Mouse (Mus musculus): ENCODE data around the gene Hamp. TPM values are rescaled to one million over a fixed set of nuclear protein-coding genes. Genes with fewer than 3 reads are reported as not detected.

Gene Hamp
- total RNA-seq (2017), result not detected in 2 replicates

- no peak for ATAC-seq (ENCODE audit: extremely low read depth, insufficient number of reproducible peaks, low FRiP score, poor library complexity, severe bottlenecking)
Observed at GRCm38 (mm10) chr7:30943909-30944635, at the start of gene Hamp. TSS of gene Hamp (minus strand) at chr7:30944032.

DNA sequence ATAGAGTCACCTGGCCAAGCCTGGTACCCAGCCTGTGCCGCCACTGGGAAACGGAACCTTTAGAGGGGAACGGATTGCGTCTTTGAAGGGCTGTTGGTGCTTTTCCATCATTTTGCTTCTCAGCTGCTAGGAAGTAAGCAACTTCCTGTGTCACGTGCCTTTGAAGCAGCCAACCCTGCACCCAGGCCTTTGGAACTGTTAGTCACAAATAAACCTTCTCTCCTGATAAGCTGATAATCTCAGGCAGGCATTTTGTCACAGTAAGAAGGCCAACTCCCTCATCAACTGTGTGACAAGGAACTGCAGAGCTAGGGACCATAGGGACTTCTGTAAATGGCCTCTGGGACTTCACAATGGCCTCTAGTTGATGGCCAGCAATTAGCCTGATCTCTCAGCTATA lies 48.3 kb upstream of the Hamp start:
- ATAC-seq (ENCODE audit: extremely low read depth, insufficient number of reproducible peaks, low FRiP score, poor library complexity, severe bottlenecking), result no peak

DNA sequence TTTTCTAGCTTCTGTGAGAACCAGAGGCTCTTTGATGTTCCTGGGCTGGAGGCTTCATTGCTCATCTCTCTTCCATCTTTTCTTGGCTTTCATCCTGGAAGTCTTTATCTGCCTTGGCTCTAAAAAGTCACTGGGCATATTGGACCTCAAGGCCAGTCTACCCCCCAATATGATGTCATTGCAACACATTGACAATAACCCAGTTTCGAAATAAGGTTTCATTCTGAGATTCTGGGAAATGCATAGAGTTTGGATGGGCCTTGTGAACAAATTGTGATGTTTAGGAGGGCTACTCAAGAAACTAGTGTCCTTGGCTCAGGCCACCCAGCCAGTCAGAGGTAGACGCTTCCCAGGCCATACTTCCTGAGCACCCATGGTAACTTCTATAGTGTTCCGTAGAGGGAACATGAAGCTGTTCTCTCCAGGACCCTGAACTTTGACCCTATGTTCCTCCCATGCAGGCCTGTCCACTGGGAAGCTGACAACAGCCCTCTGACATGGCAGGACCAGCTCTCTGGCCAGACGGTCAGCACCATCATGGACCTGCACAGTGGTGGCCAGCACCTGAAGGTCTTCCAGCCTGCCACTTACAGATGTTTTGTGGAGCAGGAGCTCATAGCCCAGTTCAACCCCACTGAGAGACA lies 44.8 kb upstream of the Hamp start:
- no peak for ATAC-seq (ENCODE audit: extremely low read depth, insufficient number of reproducible peaks, low FRiP score, poor library complexity, severe bottlenecking)

DNA sequence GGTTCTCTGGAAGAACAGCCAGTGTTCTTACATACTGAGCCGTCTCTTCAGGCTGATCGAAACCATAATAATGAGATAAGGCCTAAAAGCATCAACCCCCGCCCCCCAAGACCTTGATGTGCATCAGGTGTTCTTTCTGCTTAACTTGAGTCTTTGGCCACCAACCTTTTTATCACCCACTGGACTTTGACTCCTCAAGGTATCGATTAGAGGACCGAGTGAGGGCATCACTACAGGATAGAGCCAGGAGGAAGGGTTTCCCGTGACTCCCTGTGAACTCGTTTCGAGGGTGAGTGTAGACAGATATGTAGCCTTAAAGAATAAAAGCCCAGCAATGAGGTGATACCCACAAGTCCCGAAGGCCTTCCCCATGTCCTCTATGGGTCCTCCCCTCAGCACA lies 41.5 kb upstream of the Hamp start:
- no peak for ATAC-seq (ENCODE audit: extremely low read depth, insufficient number of reproducible peaks, low FRiP score, poor library complexity, severe bottlenecking)

DNA sequence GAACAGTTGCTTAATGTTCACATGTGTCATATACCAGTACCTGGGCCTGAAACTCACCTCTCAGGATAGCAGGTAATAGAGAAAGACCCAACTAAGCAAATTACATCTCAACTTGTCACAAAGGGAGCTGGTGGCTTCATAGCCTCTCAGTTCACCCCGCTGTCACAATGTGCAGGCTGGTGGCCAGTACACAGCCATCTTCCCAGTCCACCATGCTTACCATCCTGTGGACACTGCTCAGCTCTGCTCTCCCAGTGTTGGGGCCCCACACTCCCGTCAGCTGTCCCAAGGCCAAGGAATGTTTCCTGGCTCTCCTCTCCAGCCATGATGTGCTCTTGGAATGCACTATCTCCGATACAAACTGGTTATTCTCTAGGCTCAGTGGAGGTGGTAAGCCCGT lies 37.9 kb upstream of the Hamp start:
- ATAC-seq (ENCODE audit: extremely low read depth, insufficient number of reproducible peaks, low FRiP score, poor library complexity, severe bottlenecking), result no peak

DNA sequence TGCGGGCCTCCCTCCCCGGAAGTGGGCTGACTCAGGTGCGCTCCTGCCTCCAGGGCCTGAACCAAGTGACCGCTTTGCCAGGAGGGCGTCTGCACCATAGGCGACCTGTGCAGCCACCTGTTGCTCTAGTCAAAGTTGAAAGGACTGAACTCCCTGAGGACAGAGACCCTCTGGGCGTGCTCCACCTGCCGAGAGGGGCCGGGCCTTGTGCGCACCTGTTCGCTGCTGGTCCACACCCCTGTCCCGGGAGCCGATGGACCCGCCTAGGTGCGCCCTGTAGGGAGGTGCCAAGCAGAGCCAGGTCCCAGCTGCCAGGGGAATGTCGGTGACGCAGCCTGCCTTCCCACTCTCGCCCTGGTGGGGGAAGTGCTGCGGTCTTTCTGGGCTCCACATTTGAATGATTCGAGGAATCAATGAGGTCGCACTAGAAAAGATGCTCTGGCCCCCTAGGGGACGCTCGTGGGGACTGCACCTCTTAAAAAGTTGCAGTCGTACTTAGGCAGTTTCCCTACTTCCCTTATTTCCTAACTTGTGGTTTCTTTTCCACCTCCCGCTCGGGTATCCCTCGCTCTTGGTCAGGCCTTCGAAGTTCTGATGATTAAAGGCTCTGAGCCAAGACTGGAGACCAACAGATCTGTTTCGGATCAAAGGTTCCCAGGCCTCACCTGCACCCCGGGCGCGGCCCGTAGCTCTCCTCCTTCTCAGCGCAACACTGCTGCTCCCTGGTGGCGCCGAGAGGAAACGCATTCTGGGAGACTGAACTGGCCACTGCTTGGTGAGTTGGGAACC lies 29.9 kb upstream of the Hamp start, which contains the start of gene Fam187b:
Fam187b (plus strand) TSS at position 290 of the 789 bp plus-strand sequence.
- peak; percentile 85 for ATAC-seq (ENCODE audit: extremely low read depth, insufficient number of reproducible peaks, low FRiP score, poor library complexity, severe bottlenecking)

DNA sequence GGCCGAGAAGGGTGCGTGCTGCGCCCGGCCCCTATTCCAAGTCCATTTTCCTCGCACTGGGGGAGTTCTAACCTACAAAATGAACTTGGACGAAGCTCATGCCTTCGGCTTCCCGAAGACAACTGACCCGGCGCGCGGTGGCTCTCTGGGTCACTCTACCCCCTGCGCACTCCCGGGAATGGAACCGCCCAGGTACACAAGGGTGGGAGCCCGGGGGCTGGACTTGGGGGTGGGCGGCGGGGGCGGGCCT lies 29.3 kb upstream of the Hamp start, which contains the start of gene Lsr:
Lsr (minus strand) TSS at position 214 of the 250 bp plus-strand sequence.
- no peak for ATAC-seq (ENCODE audit: extremely low read depth, insufficient number of reproducible peaks, low FRiP score, poor library complexity, severe bottlenecking)

GRCm38 (mm10) chr7:30972426-30973250 lies 28.8 kb upstream of the Hamp start:
- no peak for ATAC-seq (ENCODE audit: extremely low read depth, insufficient number of reproducible peaks, low FRiP score, poor library complexity, severe bottlenecking)

- no peak for ATAC-seq (ENCODE audit: extremely low read depth, insufficient number of reproducible peaks, low FRiP score, poor library complexity, severe bottlenecking)
Observed at GRCm38 (mm10) chr7:30971901-30972300, 28.1 kb upstream of the Hamp start.

DNA sequence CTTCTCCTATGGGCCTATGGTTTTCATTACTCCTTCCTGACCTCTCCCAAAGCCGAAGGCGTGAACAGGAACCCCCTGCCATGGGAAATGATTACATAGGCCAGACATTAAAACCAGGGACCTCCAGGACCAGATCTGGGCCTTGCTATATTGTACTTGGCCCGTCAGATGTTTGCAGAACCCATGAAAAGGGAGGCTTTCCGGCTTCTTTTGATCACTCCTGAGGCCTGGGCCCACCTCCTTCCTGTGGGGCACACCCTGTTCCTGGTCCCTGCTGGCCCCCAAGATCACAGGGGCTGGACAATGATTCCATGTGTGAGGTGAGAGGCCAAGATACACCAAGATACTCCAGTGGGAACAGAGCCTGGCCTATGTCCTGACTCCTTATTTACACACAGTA lies 25.3 kb upstream of the Hamp start:
- no peak for ATAC-seq (ENCODE audit: extremely low read depth, insufficient number of reproducible peaks, low FRiP score, poor library complexity, severe bottlenecking)

DNA sequence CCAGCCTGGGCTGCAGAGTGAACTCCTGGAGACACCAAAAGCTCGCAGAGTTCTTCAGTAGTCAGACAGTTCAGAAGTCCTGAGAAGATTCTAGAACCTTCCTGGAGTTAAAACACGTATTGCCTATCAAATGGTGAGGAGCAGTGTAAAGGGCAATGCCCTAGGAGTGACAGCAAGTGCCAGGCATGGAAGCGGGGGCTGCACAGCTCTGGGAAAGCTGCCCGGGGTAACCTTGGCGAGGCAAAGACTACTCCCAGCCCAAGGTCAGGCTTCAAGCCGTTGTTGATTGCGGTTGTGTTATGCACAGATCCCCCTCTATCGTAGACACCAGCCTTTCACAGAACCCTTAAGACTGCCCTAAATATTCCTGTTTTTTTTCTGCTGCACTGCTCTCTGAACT lies 24.8 kb upstream of the Hamp start:
- no peak for ATAC-seq (ENCODE audit: extremely low read depth, insufficient number of reproducible peaks, low FRiP score, poor library complexity, severe bottlenecking)

DNA sequence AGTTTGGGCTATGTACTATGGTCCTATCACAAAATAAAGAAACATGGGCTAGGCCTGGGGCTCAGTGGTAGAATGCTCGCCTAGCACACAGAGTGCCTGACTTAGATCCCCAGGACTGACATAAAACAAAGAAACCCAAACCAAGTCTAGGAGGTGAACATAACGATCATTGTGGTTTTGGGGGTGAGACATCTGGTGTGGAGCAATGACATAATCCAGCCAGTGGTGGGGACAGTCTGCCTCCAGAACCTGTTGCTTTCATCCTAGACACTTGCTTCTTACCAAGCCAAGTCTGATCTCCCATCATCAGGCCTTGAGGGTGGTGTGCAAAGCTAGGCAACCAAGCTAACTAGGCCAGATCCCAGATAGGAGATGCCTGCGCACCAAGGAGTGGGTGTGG lies 22.8 kb upstream of the Hamp start:
- ATAC-seq (ENCODE audit: extremely low read depth, insufficient number of reproducible peaks, low FRiP score, poor library complexity, severe bottlenecking), result no peak

DNA sequence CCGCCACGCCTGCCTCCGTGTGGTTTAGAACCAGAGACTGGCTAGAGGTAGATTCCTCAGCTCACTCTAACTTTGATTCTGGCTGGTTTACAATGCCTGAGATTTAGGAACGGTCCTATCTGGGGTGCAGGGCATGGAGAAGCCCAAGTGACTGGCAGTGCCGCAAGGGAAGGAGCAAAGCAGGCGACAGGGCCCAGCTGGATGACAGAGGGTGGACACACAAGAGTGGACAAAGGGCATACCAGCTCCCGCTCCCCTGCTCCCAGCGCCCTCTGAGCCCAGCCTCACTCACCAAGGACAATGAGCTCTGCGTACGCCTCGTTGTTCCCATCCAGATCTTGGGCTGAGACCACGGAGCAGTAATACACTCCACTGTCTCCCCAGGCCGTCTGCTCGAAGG lies 21.8 kb upstream of the Hamp start:
- ATAC-seq (ENCODE audit: extremely low read depth, insufficient number of reproducible peaks, low FRiP score, poor library complexity, severe bottlenecking), result no peak

GRCm38 (mm10) chr7:30964366-30964765 lies 20.5 kb upstream of the Hamp start:
- no peak for ATAC-seq (ENCODE audit: extremely low read depth, insufficient number of reproducible peaks, low FRiP score, poor library complexity, severe bottlenecking)

DNA sequence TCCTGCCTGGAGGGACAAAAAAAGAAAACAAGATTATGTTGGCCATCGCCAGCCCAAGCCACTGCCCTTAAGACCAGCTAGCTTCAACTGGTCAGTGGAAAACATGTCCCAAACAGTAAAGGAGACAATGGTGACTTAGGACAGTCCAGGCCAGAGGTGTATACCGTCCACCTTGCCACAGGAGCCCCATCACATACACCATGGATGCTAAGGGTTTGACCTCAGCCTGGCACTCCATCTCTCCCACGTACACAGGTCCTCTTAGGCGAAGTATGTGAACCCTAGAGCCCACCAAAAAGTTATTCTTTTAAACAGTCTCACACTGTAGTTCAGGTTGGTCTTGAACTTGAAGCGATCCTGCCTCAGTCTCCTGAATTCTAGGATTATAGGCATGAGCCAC lies 19.0 kb upstream of the Hamp start:
- no peak for ATAC-seq (ENCODE audit: extremely low read depth, insufficient number of reproducible peaks, low FRiP score, poor library complexity, severe bottlenecking)

DNA sequence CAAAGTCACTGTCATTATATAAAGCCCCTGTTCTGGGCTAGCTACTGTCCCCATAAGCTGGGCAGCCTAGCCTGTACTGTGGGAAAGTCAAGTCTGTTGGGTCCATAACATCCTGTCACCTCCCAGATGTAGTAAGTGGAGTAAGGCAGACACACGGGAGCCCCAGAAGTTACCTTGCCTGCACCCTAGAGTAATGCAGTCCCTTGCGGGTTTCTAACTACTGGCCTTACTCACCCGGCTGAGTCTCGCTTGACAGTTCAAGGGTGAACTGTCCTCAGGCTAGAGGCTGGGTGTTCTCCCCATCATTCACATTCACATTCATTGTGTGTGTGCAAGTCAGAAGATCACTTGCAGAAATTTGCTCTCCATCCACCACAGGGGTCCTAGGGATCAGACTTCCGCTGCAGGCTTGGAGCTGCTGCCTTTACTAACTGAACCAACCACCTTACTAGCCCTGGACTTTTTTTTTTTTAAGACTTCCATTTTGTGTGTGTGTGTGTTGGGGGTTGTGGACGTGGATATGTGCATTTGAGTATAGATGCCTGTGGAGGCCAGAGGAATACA lies 16.0 kb upstream of the Hamp start:
- no peak for ATAC-seq (ENCODE audit: extremely low read depth, insufficient number of reproducible peaks, low FRiP score, poor library complexity, severe bottlenecking)

- ATAC-seq (ENCODE audit: extremely low read depth, insufficient number of reproducible peaks, low FRiP score, poor library complexity, severe bottlenecking), result no peak
Observed at GRCm38 (mm10) chr7:30958866-30959487, 15.1 kb upstream of the Hamp start.

DNA sequence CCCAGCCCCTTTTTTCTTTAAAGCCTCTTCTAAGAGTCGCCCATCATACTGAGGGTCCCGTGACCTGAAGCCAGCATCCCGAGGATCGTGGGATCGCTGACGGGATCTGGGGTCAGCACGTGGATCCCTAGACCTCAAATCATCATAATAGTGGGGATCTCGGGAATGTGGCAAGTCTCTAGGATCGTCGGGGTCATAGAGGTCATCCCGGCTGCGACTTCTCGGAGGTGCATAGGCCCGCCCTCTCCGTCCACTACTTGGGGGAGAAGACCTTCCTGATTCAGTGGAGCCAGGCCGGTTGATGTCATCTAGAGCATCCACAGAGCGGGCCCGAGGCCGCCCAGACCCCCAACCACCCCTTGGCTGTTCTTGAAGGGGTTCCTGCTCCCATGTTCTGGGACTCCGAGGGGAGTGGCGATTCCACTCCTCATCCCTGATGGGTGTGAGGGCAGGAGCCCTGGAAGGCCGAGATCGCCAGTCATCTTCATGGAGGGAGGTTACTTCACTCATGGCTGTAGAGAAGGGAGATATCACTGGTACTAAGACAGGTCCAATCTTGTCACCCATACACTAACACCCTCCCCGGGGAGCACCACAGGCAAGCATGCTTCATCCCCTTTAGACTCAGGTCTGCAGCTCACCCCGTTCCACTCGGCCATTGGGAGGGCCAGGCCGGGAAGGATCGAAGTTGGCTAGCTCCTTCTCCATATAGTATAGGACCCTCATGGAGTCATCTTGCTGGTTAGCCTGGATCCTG lies 14.5 kb upstream of the Hamp start:
- ATAC-seq (ENCODE audit: extremely low read depth, insufficient number of reproducible peaks, low FRiP score, poor library complexity, severe bottlenecking), result no peak

All from neutrophil, adult 5-6 weeks (primary cell).